Mouse (Mus musculus) megakaryocyte, adult 5-6 weeks (primary cell): ENCODE data around the gene Adgra3. TPM values are rescaled to one million over a fixed set of nuclear protein-coding genes. Genes with fewer than 3 reads are reported as not detected.

Experiments used
- ATAC-seq: 2 replicates; pipeline ENCODE4 v1.8.0; 2016; ENCODE audit warnings: mild to moderate bottlenecking, inconsistent platforms; ENCODE audit not compliant: poor library complexity, severe bottlenecking
- total RNA-seq, 2 experiments: library from RNA; stranded (forward) in 1 of 2; stranded (reverse) in 1 of 2; fragments of 153-499, 151-499 nt in 1 of 2; fragments of 221-1000, 200-1000 nt in 1 of 2; gene quantifications; 2 replicates each; pipeline versions ENCODE4 v1.2.3 to v1.2.4; 2015 to 2017

The Adgra3 gene
- total RNA-seq, 2 experiments from 2014 or later: 0.22 TPM

- ATAC-seq: no peak
These were observed 79.6 kb downstream of the Adgra3 start for GRCm38 (mm10) chr5:49979246-49979645.

GRCm38 (mm10) chr5:49975971-49976370, 82.8 kb downstream of the Adgra3 start:
- ATAC-seq: no peak

- ATAC-seq: no peak
These were observed 84.6 kb downstream of the Adgra3 start for GRCm38 (mm10) chr5:49974211-49974610.

GRCm38 (mm10) chr5:49969660-49970059, 89.1 kb downstream of the Adgra3 start:
- ATAC-seq: no peak

- ATAC-seq: no peak
These were observed 91.1 kb downstream of the Adgra3 start for GRCm38 (mm10) chr5:49967726-49968125.

GRCm38 (mm10) chr5:49965810-49966209, 93.0 kb downstream of the Adgra3 start:
- no peak for ATAC-seq

GRCm38 (mm10) chr5:49961478-49962431, 97.1 kb downstream of the Adgra3 start:
- no peak for ATAC-seq

GRCm38 (mm10) chr5:49936354-49936753, 122.5 kb downstream of the Adgra3 start:
- no peak for ATAC-seq

- ATAC-seq: no peak
These were observed 134.1 kb downstream of the Adgra3 start for GRCm38 (mm10) chr5:49924712-49925111.

GRCm38 (mm10) chr5:49915695-49916106, 143.1 kb downstream of the Adgra3 start:
- no peak for ATAC-seq
